Mouse (Mus musculus) ES-Bruce4 (cell line): ENCODE results near the gene Nt5e.

ENCODE experiments used
- CTCF ChIP-seq: IDR thresholded peaks from one replicate; pipeline ENCODE4 v1.8.1; 2011; ENCODE audit warnings: low read depth, low read length
- POLR2A ChIP-seq: IDR thresholded peaks from one replicate; pipeline ENCODE4 v1.8.1; 2011; ENCODE audit warnings: low read length; ENCODE audit not compliant: insufficient read depth

GRCm38 (mm10) chr9:88335839-88336238, 8.8 kb downstream of the Nt5e start:
- TF ChIP-seq POLR2A (no peak), CTCF (no peak)
